Mouse (Mus musculus) gastrocnemius, postnatal 14 days (tissue): ENCODE data around the gene Fggy. TPM values are rescaled to one million over a fixed set of nuclear protein-coding genes. Genes with fewer than 3 reads are reported as not detected.
A peak's percentile ranks its signal among the peaks of the same experiment; 100 is the strongest.

Source experiments
- DNase-seq: peaks from one replicate; pipeline ENCODE4 v3.0.0; 2021; ENCODE audit warnings: mixed read lengths
- intact Hi-C: fragments of 180-260 bp; cut with DNase I; formaldehyde crosslinking; loops from one replicate; pipeline ENCODE4 v1.15.1; 2025; ENCODE audit warnings: low total_unique reads
- total RNA-seq, 2 experiments: library from RNA; stranded (reverse); gene quantifications; 2 replicates each; pipeline ENCODE4 v1.2.3; 2021

The Fggy gene
- total RNA-seq, 2 experiments from 2014 or later, result 6.7 to 7.3 TPM

GRCm38 (mm10) chr4:95750186-95750585, 192.9 kb downstream of the Fggy start:
- no peak for DNase-seq
- intact Hi-C loops, result no loop called here

GRCm38 (mm10) chr4:95752538-95753188, 195.4 kb downstream of the Fggy start:
- intact Hi-C loops, result no loop called here
- no peak for DNase-seq

GRCm38 (mm10) chr4:95759027-95759731, 201.9 kb downstream of the Fggy start:
- no peak for DNase-seq
- intact Hi-C loops, result no loop called here

- DNase-seq, result no peak
- intact Hi-C loops, result no loop called here
Observed at GRCm38 (mm10) chr4:95765359-95765758, 208.1 kb downstream of the Fggy start.

GRCm38 (mm10) chr4:95770469-95770868, 213.2 kb downstream of the Fggy start:
- intact Hi-C loops, result no loop called here
- no peak for DNase-seq

GRCm38 (mm10) chr4:95771542-95771941, 214.2 kb downstream of the Fggy start:
- DNase-seq, result no peak
- intact Hi-C loops, result no loop called here

- intact Hi-C loops, result no loop called here
- DNase-seq, result no peak
Observed at GRCm38 (mm10) chr4:95771945-95772344, 214.6 kb downstream of the Fggy start.

- no peak for DNase-seq
- intact Hi-C loops, result no loop called here
Observed at GRCm38 (mm10) chr4:95772663-95773062, 215.4 kb downstream of the Fggy start.

- intact Hi-C loops, result no loop called here
Observed at GRCm38 (mm10) chr4:95775574-95775973, 218.3 kb downstream of the Fggy start.

GRCm38 (mm10) chr4:95777839-95778238, 220.5 kb downstream of the Fggy start:
- no peak for DNase-seq
- intact Hi-C loops, result no loop called here

More at GRCm38 (mm10) chr4:95775574-95775973, 218.3 kb downstream of the Fggy start:
- DNase-seq, result no peak

GRCm38 (mm10) chr4:95778528-95778927, 221.2 kb downstream of the Fggy start:
- no peak for DNase-seq
- intact Hi-C loops, result no loop called here

GRCm38 (mm10) chr4:95784146-95784895, 227.0 kb downstream of the Fggy start:
- DNase-seq, result no peak
- intact Hi-C loops, result no loop called here

- intact Hi-C loops, result no loop called here
- DNase-seq, result no peak
Observed at GRCm38 (mm10) chr4:95787609-95788008, 230.3 kb downstream of the Fggy start.

- intact Hi-C loops, result no loop called here
- no peak for DNase-seq
Observed at GRCm38 (mm10) chr4:95788867-95789266, 231.6 kb downstream of the Fggy start.

GRCm38 (mm10) chr4:95791913-95792475, 234.7 kb downstream of the Fggy start:
- no peak for DNase-seq
- intact Hi-C loops, result no loop called here

GRCm38 (mm10) chr4:95793647-95794328, 236.5 kb downstream of the Fggy start:
- no peak for DNase-seq
- intact Hi-C loops, result no loop called here

- DNase-seq, result peak; percentile 15
- intact Hi-C loops, result no loop called here
Observed at GRCm38 (mm10) chr4:95794651-95795050, 237.3 kb downstream of the Fggy start.

- intact Hi-C loops, result no loop called here
- no peak for DNase-seq
Observed at GRCm38 (mm10) chr4:95795283-95795682, 238.0 kb downstream of the Fggy start.

- no peak for DNase-seq
- intact Hi-C loops, result no loop called here
Observed at GRCm38 (mm10) chr4:95819650-95820049, 262.3 kb downstream of the Fggy start.
